ENCODE assay signal across 10 mouse cellular contexts in the genomic region with DNA sequence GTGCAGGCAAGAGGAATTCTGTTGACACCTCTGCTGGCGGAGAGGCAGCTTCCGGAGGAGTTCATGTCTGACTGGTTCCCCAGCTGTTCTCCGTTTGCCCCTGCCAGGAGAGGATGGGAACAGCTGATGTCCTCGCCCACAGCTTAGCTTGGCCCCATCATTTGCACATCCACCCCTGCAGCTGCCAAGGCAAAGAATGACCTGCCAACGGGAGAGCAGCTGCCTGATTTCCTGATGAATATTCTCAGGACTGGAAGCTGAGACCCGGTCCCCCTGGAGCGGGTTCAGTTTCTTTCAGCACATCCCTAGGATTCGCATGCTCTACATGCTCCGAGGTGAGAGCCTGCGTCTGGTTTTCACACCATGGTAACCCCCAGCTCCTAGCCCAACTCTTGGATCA. TPM values are rescaled to one million over a fixed set of nuclear protein-coding genes. Genes with fewer than 3 reads are reported as not detected.
A peak's percentile ranks its signal among the peaks of the same experiment; 100 is the strongest.
DNase-seq lines count a peak whose midpoint lies in the region; ATAC-seq and TF ChIP-seq lines count a peak whose summit lies in the region.
"Had no signal": no experiment of that assay in that cellular context is flagged by ENCODE, and none has a peak within 500 bp of the region (broad histone marks: within the 10 kb centered on the region; RNA-seq: fewer than 3 reads in every experiment).

No protein-coding gene starts in this region.

- intact Hi-C loops in left cerebral cortex, adult 2 months (cut with DNase I): loop anchor here (5.0 kb wide), 1 partner anchor 86 kb away; no protein-coding TSS in a partner anchor

- no peak overlapping the region for H3K27ac ChIP-seq in midbrain, embryonic 14.5 days (replicated peaks; ENCODE audit: low read depth, low read length)
- H3K27ac ChIP-seq in midbrain, embryonic 16.5 days (ENCODE audit: low read length): no peak overlapping the region
- no peak overlapping the region for H3K27ac ChIP-seq in left cerebral cortex, adult 2 months
- H3K27ac ChIP-seq: heart, embryonic 15.5 days; liver, embryonic 14.5 days had no signal

- WGBS in midbrain, embryonic 14.5 days: 63% methylated on average over 10 of the region's 10 CpGs
- WGBS in midbrain, embryonic 16.5 days: 49% methylated on average over 10 of the region's 10 CpGs

- no peaks in the 10 kb centered on the region for H3K27me3 ChIP-seq in midbrain, embryonic 14.5 days (ENCODE audit: control insufficient read depth, insufficient read depth, low read length)
- H3K27me3 ChIP-seq in midbrain, embryonic 16.5 days (ENCODE audit: control insufficient read depth, insufficient read depth, low read depth, low read length): no peaks in the 10 kb centered on the region
- H3K27me3 ChIP-seq: heart, embryonic 15.5 days; Patski had no signal

- ATAC-seq in midbrain, embryonic 14.5 days (ENCODE audit: low FRiP score, low TSS enrichment): no peak
- no peak for ATAC-seq in midbrain, embryonic 16.5 days
- ATAC-seq: Patski had no signal

- H3K9me3 ChIP-seq in midbrain, embryonic 14.5 days (ENCODE audit: control insufficient read depth, low read length): no peaks in the 10 kb centered on the region
- H3K9me3 ChIP-seq in midbrain, embryonic 16.5 days (replicated peaks; ENCODE audit: control insufficient read depth, low read length, poor library complexity, severe bottlenecking): no peaks in the 10 kb centered on the region
- H3K9me3 ChIP-seq: heart, embryonic 15.5 days had no signal

- H3K4me2 ChIP-seq in midbrain, embryonic 14.5 days (ENCODE audit: low read length): no peak overlapping the region
- H3K4me2 ChIP-seq in midbrain, embryonic 16.5 days (ENCODE audit: low read length): no peak overlapping the region
- H3K4me2 ChIP-seq: heart, embryonic 15.5 days had no signal

- TF ChIP-seq CTCF in left cerebral cortex, adult 2 months (IDR thresholded peaks at IDR 0.05): no peak

- no peaks in the 10 kb centered on the region for H3K36me3 ChIP-seq in midbrain, embryonic 14.5 days (ENCODE audit: control insufficient read depth, insufficient read depth, low read length)
- H3K36me3 ChIP-seq in midbrain, embryonic 16.5 days (ENCODE audit: control insufficient read depth, insufficient read depth, low read length): no peaks in the 10 kb centered on the region
- H3K36me3 ChIP-seq: heart, embryonic 15.5 days had no signal

- peak; percentile 51 for DNase-seq in midbrain, embryonic 14.5 days
- peak; percentile 35 to 72 for DNase-seq in gastrocnemius, postnatal 4 days (ENCODE audit: low spot score in 2 of 2)
- peak; percentile 41 to 43 for DNase-seq in left cerebral cortex, adult 2 months (ENCODE audit: extremely low spot score in 1 of 2, low spot score in 2 of 2)
- DNase-seq in skeletal muscle tissue, adult 2 months (ENCODE audit: low read depth, low spot score): peak; percentile 51
- no peak for DNase-seq in adrenal gland, adult 18-20 months (ENCODE audit: low spot score in 2 of 2)
- DNase-seq in testis, postnatal 10 days (ENCODE audit: low spot score): no peak

- no peaks in the 10 kb centered on the region for H3K4me1 ChIP-seq in midbrain, embryonic 14.5 days (ENCODE audit: control insufficient read depth, insufficient read depth, low read length)
- H3K4me1 ChIP-seq in midbrain, embryonic 16.5 days (ENCODE audit: control insufficient read depth, insufficient read depth, low read length): no peaks in the 10 kb centered on the region
- H3K4me1 ChIP-seq: heart, embryonic 15.5 days had no signal

- no peak overlapping the region for H3K4me3 ChIP-seq in midbrain, embryonic 14.5 days (replicated peaks; ENCODE audit: low read depth, low read length)
- no peak overlapping the region for H3K4me3 ChIP-seq in midbrain, embryonic 16.5 days (ENCODE audit: low read depth, low read length)
- H3K4me3 ChIP-seq in left cerebral cortex, adult 2 months: no peak overlapping the region
- H3K4me3 ChIP-seq: heart, embryonic 15.5 days had no signal

- no peak overlapping the region for H3K9ac ChIP-seq in midbrain, embryonic 14.5 days (replicated peaks; ENCODE audit: low read length)
- no peak overlapping the region for H3K9ac ChIP-seq in midbrain, embryonic 16.5 days (ENCODE audit: low read depth, low read length)
- H3K9ac ChIP-seq: heart, embryonic 15.5 days; liver, embryonic 14.5 days had no signal

RNA-seq across cellular contexts. Expression of a gene that starts 24.0 kb away (rescaled TPM):
- polyA plus RNA-seq in midbrain, embryonic 14.5 days (2014; fragmentation: Nextera tagmentation; extraction: Ambion mirVana): 0.76 and 3.4 TPM in 2 replicates
- polyA plus RNA-seq in midbrain, embryonic 16.5 days (2015; fragmentation: Nextera tagmentation; extraction: Ambion mirVana): 1.9 and 2.1 TPM in 2 replicates
- total RNA-seq in gastrocnemius, postnatal 4 days (2021): 10 to 100 TPM; 39.4 to 41.8 TPM
- 1 to 10 TPM; 3.5 to 4.9 TPM for total RNA-seq in left cerebral cortex, adult 2 months (2021)
- total RNA-seq in adrenal gland, adult 18-20 months (2021): 10 to 100 TPM in 1 of 2 experiments, 1 to 10 TPM in 1; 7.2 to 11.1 TPM

Comparison
In these comparisons a context has a peak if more than half of its experiments do, and no peak if none do; other contexts are left out.
1. DNase-seq: peak in midbrain, embryonic 14.5 days (single experiment), gastrocnemius, postnatal 4 days (2 of 2), left cerebral cortex, adult 2 months (2 of 2) and skeletal muscle tissue, adult 2 months (single experiment); none in adrenal gland, adult 18-20 months (0 of 2) and testis, postnatal 10 days (single experiment).